Mouse (Mus musculus) lung, adult 18-20 months (tissue): Measurements from ENCODE around the gene Prss53.

Experiments used
- DNase-seq, 2 experiments: peaks; one replicate each; pipeline ENCODE4 v3.0.0; 2022; ENCODE audit warnings: mixed read lengths in 2 of 2

The Prss53 gene

GRCm38 (mm10) chr7:127890798-127891197 is at the start of gene Prss53:
Prss53 (minus strand) TSS chr7:127890970.
- peak; percentile 43 to 56 for DNase-seq

GRCm38 (mm10) chr7:127936216-127936884 is 45.6 kb upstream of the Prss53 start:
- DNase-seq = no peak

DNA sequence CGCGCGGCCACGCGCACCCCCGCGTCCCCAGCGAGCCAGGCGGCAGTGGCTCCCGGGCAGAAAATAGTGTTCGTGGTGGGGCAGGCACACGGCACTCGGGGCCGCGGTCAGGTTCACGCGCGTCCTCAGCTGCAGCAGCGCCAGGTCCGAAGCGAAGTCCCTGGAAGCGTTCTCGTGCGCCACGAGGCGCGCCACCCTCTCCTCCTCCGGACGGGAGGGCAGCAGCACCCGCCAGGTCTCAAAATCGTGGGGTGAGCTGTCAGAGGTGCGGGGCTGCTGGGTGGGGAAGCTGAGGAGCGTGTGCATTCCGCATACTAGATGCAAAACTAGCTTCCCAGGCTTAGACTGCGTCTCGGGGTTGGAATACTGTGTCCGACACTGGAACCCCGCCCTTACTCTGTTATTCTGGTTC is 45.0 kb upstream of the Prss53 start:
- DNase-seq = no peak

GRCm38 (mm10) chr7:127935028-127935722 is 44.4 kb upstream of the Prss53 start:
- peak; percentile 96 to 97 for DNase-seq

DNA sequence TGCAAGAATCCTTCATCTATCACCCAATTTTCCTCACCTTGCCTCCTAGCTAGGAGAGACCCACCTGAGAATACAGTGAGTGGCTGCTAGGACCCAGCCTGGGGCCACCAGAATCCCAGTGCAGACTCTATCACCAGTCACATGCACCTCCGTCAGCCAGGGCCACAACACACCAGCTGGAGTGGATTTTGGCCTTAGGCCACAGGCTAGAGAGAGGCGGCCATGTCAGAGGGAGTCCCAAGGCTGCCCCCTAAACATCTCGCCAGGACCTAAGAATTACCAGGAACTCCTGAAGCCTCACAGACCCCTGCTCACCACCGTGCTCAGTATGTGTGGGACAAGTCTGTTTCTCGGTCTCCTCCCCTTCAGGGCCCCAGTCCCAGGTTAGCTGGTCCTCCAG is 43.3 kb upstream of the Prss53 start:
- peak in 1 of 2 experiments; percentile 23 for DNase-seq

DNA sequence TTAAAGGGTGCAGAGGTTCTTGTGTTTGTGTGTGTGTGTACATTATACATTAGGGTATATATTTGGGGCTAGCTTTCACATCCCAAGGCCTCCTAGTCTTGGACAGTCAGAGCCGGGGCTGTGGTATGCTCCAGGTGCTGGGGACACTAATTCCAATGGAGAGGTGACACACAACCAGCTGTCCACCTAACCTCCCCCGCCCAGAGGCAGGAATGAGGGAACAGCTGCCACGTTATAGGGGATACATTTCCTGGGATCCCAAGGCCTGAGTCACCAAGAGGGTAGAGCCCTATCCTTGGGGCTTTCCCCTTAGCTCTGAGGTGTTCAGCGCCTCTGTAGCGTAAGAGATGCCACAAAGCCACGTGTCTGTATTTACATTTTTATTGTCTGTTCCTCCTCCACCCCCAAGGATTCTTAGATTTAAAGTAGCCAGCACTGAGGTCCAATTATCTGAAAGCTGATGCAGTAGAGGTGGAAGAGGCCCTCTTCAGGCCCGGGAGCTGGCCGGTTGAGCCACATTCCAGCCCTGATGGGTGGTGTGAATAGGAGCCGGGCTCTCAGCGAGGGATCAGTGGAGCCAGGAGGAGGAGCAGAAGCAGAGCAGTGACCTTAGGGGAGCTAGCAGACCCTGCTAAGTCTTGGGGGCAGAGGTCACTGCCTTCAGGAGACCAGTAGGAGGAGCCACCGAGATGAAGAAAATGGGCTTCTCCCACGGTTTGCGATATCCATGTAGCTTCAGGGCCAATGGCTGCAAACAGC is 41.7 kb upstream of the Prss53 start:
- peak; percentile 85 to 90 for DNase-seq

DNA sequence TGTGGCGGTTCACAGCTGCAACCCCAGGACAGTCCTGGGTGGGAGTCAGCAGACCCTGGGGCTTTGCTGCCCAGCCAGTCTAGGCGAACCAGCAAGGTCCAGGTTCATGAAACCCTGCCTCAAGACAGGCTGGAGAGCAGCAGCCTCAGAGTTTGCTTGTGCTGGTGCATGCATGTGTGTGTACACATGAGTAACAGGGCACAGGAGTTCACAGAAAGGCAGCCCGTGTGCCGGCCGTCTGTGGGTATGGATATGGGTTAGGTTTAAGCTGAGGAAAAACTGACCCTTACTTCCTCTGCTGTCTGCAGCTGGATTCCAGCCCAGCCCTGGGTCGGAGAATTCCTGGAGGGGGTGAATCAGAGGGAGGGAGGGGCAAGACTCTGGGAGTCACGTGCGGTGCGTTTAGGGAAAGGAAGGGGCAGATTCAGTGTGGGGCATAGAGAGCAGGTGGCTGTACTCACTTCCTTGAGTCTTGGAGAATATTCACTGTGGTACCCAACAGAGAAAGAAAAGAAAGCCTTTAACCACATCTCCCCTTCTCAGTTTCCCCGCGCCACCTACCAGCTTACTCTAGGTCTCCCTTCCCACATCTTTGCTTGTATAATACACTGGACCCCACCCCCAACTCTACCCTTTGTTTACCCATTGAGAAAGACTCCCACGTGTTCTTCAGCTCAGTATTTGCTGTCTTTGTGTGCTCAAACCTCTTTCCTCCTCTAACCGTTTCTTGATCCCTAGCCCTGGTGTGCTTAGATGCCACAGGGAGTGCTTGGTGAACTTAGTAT is 40.8 kb upstream of the Prss53 start:
- peak; percentile 79 to 82 for DNase-seq

DNA sequence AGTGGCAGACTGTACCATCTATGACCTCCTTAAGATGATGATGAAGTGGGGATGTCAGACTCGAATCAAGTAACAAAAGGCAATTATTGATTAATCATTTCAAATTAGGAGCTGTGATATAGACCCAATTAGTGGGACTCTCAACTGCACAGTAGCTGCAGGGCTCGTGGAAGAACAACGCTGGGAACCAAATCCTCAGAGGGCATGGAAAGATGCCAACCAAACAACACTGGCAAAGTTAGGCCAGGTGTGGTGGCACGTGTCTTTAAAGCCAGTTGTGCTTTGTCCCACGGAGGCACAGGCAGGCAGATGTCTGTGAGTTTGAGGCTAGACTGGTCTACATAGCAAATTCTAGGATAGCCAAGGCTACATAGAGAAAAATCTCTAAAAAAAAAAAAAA is 39.9 kb upstream of the Prss53 start:
- no peak for DNase-seq

DNA sequence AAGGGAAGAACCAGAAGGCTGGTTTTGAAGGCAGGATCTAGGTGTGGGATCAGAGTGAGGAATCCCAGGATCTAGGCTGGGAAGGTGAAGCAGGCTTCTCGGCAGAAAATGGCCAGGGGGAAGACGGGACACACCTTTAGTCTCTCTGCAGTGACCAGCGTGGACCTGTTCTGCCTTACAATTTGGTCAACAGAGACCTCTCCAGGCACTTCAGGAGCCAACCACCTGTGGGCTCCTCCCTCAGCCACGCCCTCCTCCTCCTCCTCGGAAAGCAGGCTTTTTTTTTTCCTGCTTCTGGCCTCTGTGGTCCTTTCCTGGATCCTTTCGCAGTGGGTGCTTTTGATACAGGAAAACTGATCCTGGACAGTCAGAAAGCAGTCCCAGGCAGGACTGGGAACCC is 39.2 kb upstream of the Prss53 start, which contains the start of gene Prss8:
TSS of gene Prss8 (minus strand) at position 182 of the 400 bp plus-strand sequence.
- peak; percentile 90 to 93 for DNase-seq

DNA sequence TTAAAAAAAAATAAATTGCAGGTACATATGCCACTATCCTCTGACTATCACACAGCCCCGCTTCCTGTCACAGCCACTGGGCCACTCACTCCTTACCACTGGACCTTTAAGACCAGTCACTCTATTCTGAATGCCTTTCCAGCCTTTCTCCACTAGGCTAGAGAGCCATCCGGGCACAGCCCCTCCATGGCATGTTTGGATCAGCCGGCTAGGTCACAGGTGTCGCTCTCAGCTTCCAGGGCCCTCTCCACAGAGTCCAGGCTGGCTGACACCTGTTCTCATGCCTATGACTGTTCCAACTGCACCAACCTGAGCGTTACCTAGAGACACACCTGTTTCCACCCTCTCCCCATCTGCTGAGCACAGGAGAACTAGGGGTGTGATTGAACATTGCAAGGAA is 37.8 kb upstream of the Prss53 start:
- peak in 1 of 2 experiments; percentile 70 for DNase-seq

DNA sequence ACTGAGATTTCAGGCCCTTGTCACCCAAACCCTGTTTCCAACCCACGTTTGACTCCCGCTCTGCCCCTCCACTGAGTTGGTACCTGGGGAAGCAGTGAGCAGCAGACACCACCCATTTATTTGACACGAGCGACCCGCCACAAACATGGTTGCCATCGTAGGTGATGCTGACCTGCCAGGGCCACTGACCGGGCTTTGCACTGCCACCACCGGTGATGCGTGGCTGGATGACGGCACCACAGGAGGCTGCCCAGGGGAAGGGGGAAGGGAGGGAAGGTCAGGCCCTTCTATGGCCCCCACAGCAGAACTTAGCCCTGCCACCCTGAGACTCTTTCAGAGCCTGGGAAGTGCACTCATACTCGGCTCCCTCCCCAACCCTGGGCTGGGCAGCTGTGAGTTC is 37.0 kb upstream of the Prss53 start:
- no peak for DNase-seq

- no peak for DNase-seq
Observed at GRCm38 (mm10) chr7:127926846-127927245, 36.1 kb upstream of the Prss53 start.

GRCm38 (mm10) chr7:127926066-127926465 is 35.3 kb upstream of the Prss53 start:
- no peak for DNase-seq

- DNase-seq = peak; percentile 86 to 92
Observed at GRCm38 (mm10) chr7:127925252-127925651, 34.5 kb upstream of the Prss53 start.

GRCm38 (mm10) chr7:127923714-127924113 is 32.9 kb upstream of the Prss53 start:
- DNase-seq = no peak

- no peak for DNase-seq
Observed at GRCm38 (mm10) chr7:127922451-127923275, 31.9 kb upstream of the Prss53 start.

GRCm38 (mm10) chr7:127921516-127921915 is 30.7 kb upstream of the Prss53 start:
- DNase-seq = no peak

DNA sequence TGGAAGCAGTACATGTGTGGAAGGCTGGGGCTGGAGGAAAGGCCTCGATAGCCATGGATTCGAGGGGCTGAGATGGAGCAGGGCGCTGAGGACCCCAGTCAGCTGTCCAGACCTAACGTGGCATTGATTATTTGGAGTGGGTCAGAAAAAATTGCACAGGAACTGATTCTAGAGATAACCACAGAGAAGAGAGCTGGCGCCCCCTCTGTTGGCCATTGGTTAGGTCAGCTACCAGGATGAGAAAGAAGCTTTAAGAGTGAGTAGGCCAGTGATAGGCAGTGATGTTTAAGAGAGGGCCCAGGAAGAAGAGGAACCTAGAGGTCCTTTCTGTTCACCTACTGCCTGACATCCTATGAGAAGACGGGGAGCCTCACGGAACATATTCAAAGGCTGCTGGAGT is 28.5 kb upstream of the Prss53 start:
- no peak for DNase-seq

- peak; percentile 62 to 65 for DNase-seq
Observed at GRCm38 (mm10) chr7:127918203-127918602, 27.4 kb upstream of the Prss53 start.

- no peak for DNase-seq
Observed at GRCm38 (mm10) chr7:127915293-127915692, 24.5 kb upstream of the Prss53 start.

- DNase-seq = no peak
Observed at GRCm38 (mm10) chr7:127912938-127913337, 22.2 kb upstream of the Prss53 start.
